Mouse (Mus musculus) 3T3-L1 (cell line): ENCODE data around the gene Pum1.

Experiments
- DNase-seq: peaks from one replicate; pipeline ENCODE4 v3.0.0-alpha.2; 2015; ENCODE audit warnings: low read depth, low spot score

Pum1 gene

DNA sequence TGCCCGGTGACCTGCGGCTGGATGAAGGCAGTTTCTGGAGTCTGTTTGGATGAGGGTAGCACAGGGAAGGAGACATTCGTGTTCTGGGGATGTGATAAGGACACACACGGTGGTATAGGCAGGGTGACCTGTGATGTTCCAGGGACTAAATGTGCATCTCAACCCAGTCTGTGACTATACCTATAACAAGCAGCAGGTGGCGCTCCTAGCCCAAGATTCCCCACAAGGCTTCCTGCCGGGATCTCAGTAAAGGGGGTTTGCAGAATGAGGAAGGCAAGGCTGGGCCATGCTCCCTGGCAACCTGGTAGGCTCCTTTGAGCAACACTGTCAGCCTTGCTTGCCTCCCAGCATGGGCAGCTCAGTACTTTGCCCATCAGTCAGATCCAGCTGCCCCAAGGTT lies 127.1 kb downstream of the Pum1 start:
- peak; percentile 87 for DNase-seq

GRCm38 (mm10) chr4:130791811-130792375 lies 128.8 kb downstream of the Pum1 start:
- no peak for DNase-seq

DNA sequence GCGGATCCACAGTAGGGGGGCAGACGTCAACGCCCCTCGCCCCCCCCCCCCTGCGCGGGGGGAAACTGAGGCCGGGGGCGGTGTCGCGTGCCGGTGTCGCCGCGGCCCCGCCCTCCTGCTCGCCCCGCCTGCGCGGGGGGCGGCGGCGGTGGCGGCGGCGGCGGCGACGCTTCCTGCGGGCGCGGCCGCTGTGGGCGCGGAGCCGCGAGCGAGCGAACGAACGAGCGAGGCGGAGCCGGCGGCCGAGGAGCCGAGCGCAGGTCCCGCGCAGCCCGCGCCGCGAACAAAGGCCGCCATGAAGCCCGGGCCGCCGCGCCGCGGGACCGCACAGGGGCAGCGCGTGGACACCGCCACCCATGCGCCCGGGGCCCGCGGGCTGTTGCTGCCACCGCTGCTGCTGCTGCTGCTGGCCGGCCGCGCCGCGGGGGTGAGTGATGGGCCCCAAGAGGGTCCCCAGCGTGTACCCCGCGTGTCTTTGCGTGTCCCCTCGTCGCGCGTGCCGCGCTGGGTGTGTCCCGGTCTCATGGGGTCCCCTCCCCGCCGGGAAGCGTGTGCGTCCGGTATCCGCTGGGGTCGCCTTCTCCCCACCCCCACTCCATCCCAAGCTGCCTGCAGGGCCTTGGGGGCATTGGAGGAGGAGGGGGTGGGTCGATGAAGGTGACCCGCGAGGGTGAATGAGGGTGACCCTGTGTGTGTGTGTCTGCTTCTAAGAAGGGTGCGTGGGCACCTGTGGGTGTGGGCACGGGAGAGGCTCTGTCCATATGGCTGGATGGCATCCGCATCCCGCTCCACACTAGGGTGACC lies 129.5 kb downstream of the Pum1 start, which contains the start of gene Sdc3:
Gene Sdc3, plus strand, starts transcription at position 162 of the 804 bp plus-strand sequence.
- DNase-seq, result no peak

- no peak for DNase-seq
These were observed 130.0 kb downstream of the Pum1 start for GRCm38 (mm10) chr4:130793180-130793501.

DNA sequence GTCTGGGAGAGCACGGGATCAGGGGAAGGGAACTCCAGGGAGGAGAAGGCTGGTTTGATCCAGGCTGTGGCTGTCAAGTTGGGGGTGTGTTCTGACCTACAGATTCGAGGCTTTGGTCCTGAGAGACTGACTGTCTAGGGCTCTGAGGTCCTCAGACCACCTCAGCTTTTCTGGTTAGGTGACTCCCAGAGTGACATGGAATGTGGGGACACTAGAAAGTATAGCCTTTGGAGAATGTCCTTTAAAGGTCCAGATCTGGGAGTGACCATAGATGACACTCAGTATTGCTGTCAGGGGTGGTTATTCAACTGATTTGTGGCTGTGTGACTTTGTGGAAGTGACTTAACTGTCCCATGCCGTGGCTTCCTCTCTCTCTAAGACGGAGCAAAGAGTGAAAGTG lies 131.7 kb downstream of the Pum1 start:
- no peak for DNase-seq

DNA sequence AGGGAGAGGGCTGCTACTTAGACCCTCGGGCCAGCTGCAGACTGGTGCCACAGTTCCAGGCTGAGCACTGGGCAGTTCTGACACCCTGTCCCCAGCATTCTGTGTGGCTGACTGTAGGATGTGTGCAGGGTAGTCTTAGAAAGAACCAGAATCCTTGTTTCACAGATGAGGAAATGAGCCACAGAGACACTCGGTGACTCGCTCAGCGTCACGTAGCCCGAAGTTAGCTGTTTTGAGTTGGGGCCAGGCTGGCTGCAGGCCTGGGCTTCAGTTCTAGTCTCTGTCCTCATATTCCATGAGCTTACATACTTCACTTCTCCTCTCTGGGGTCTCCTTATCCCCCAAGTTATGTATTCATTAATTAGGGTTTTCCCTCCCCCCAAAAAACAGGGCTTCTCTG lies 132.8 kb downstream of the Pum1 start:
- DNase-seq, result peak; percentile 51

- DNase-seq, result peak; percentile 55
These were observed 134.3 kb downstream of the Pum1 start for GRCm38 (mm10) chr4:130797201-130798051.

- peak; percentile 51 for DNase-seq
These were observed 135.3 kb downstream of the Pum1 start for GRCm38 (mm10) chr4:130798416-130798815.

DNA sequence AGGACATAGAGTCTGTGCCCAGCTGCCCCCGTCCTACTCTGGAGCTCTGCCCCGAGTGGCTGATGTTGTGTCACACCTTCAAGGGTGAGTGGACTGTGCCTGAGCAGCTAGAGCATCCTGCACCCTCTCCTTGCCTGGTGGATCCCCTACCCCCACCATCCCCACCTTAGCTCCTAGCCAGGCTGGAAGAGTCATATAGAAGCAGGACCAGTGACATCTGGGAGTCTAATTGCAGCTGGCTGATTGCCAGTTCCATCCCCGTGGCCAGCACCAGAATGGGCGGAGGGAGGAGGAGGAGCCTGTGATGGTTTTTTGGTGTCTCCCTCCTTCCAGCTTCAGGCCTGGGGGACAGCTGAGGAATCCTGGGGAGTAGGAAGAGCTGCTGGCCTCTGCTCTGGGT lies 136.0 kb downstream of the Pum1 start:
- no peak for DNase-seq

- no peak for DNase-seq
These were observed 136.5 kb downstream of the Pum1 start for GRCm38 (mm10) chr4:130799582-130799981.

GRCm38 (mm10) chr4:130800147-130800546 lies 137.0 kb downstream of the Pum1 start:
- DNase-seq, result no peak

- no peak for DNase-seq
These were observed 138.1 kb downstream of the Pum1 start for GRCm38 (mm10) chr4:130801198-130801597.

DNA sequence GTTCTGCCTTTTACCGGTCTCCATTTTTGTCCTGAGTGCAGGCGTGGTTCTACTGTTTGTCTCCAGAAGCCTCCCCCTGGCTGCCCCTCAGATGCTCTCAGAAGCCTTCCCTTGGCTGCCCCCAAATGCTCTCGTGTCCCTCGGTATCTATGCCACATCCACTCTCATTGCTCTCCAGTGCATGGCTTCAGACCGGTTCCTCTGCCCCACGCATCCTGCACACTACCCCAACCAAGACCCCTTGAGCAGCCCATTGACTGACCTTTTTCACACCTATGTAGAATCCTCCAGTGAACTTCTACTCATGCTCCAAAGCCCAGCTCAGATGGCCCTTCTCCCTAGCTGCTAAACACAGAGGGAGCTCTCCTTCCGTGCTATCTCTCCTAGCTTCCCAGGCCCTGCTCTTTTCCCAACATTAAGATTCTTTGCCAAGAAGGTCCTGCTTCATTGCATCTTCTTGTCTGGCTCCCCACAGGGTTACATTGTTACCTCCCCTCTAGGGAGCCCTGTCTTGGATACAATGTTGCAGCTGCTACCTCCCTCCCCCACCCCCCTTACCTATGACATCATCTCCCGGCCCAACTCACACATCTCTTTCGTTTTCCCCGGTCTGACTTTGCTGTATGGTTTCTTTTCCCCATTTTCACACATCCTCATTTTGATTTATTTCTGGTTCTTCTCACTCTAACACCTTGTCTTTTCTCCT lies 138.7 kb downstream of the Pum1 start:
- DNase-seq, result no peak

- DNase-seq, result no peak
These were observed 140.5 kb downstream of the Pum1 start for GRCm38 (mm10) chr4:130803591-130803990.

DNA sequence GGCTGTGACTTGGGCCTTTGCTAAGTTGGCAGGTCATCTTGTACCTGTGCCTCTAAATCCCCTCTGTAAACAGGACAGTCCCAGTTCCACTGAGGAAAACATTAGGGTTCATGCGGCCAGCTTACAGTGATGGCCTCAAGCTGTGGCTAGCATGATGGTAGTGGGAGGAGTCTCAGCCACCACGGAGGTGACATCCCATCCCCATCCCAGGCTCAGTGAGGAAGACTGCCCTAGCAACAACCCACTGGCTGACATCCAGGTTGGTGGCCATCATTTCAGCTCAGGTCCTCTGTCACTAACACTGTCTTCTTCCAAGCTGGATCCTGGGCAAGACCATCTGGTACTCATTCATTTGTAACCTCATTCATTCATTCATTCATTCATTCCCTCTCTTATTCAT lies 141.2 kb downstream of the Pum1 start:
- no peak for DNase-seq

GRCm38 (mm10) chr4:130804771-130805361 lies 141.7 kb downstream of the Pum1 start:
- DNase-seq, result no peak

DNA sequence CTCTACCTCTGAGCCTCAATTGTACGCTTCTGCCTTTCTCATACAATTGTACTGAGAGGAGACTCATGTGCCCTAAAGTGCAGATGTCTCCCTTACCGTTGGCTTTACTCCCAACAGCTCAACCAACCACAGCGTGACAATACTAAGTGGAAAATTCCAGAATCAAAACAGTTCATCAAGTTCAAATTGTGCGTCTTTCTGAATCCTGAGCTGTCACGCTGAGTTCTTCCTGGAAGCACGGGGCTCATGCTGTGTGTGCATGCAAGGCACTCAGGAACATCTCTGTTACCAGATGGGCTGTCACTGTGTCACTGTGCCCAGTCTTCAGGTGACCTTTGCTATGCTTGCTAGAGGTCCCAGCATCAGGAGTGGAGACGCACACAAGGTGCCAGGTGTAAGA lies 142.6 kb downstream of the Pum1 start:
- no peak for DNase-seq

GRCm38 (mm10) chr4:130806746-130807145 lies 143.6 kb downstream of the Pum1 start:
- DNase-seq, result no peak

GRCm38 (mm10) chr4:130809784-130810183 lies 146.7 kb downstream of the Pum1 start:
- no peak for DNase-seq

GRCm38 (mm10) chr4:130810845-130811244 lies 147.7 kb downstream of the Pum1 start:
- no peak for DNase-seq

DNA sequence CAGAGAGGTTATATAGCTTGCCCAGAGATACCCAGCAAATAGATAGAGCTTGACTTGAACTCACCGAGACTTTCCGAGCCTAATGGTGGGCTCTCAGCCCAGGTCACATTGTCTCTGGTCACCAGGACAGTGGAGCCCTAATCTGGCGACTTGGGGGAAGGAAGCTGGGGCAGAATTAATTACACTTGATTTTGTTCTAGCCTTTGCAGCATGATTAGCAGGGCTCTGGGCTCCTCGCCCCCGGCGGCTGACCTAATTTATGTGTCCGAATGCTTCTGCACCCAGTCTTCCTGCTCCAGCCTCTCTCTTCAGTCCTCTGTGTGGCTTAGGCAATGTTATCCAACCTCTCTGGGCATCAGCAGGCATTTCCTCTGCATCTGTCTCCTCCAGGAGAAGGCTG lies 148.3 kb downstream of the Pum1 start:
- DNase-seq, result no peak

DNA sequence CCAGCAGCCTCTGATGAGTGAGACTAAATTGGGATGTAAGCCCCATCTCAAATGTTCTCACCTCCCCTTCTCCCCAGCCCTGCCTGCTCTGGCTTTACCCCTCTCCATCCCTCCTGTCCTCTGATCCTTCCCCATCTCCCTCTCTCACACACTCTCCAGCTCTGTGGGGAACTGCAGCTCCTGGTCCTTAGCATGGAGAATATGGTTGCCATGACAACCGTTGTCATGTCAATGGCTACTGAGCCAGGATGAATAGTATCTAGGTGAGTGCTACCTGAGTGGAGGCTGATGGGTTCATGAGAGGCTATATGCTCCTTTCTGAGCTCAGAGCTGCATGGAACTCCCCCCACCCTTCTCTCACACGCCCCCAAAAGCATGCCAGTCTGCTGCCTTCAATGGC lies 150.8 kb downstream of the Pum1 start:
- DNase-seq, result no peak
